Mouse (Mus musculus): ENCODE data around the gene Usp6nl.

DNA sequence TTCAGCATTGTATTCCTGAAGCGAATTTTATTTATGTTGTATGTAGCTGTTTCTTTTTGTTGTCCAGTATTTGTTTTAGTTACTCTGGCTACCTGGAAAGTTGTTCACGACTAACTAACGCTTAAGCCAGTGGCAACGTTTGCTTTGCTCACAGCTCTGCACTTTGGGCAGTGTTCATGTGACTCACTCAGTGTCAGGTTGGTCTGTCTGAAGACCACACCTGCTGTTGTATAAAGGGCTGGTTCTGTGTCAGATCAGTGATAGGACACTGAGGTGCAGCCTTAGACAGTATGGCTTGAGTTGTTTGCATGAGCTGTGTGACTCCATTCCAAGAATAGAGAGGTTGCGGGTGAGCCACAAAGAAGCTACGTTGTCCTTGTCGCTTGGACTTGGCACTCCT, 6.5 kb downstream of the Usp6nl start:
- TF ChIP-seq GATA1 (IDR thresholded peaks at IDR 0.05; ENCODE audit: borderline replicate concordance, low read length): no peak
- TF ChIP-seq FLI1 (IDR thresholded peaks at IDR 0.05; ENCODE audit: low read length): no peak
